Mouse (Mus musculus): ENCODE measurements around the gene Pot1b. TPM values are rescaled to one million over a fixed set of nuclear protein-coding genes. Genes with fewer than 3 reads are reported as not detected.

The Pot1b gene
- polyA plus RNA-seq, 1 experiment from 2014 or later: 9.9 TPM

GRCm38 (mm10) chr17:55702161-55702820, 10.1 kb downstream of the Pot1b start:
- ATAC-seq (ENCODE audit: insufficient number of reproducible peaks, insufficient read depth, low FRiP score, low read depth): peak; percentile 65; the same call in 1 of the 2 replicates
- 61% methylated on average over 3 of the region's 3 CpGs for WGBS
- Histone ChIP-seq H3K4me2 (replicated peaks; ENCODE audit: low read depth, low read length) (no peak overlapping the region), H3K9me3 (ENCODE audit: control insufficient read depth, low read depth, low read length) (no peaks in the 10 kb centered on the region), H3K27ac (ENCODE audit: low read length) (no peak overlapping the region), H3K4me3 (ENCODE audit: low read depth, low read length) (no peak overlapping the region), H3K36me3 (ENCODE audit: control insufficient read depth, insufficient read depth, low read length) (peaks cover 13% of the 10 kb centered on the region), H3K4me1 (ENCODE audit: control insufficient read depth, insufficient read depth, low read length) (no peaks in the 10 kb centered on the region), H3K27me3 (ENCODE audit: control insufficient read depth, insufficient read depth, low read length) (no peaks in the 10 kb centered on the region), H3K9ac (replicated peaks; ENCODE audit: low read depth, low read length) (no peak overlapping the region)

- WGBS: 88% methylated on average over 2 of the region's 2 CpGs
Measured at GRCm38 (mm10) chr17:55699388-55699787, 13.0 kb downstream of the Pot1b start.

GRCm38 (mm10) chr17:55661099-55661498, 51.3 kb downstream of the Pot1b start:
- no peak overlapping the region for H3K9ac ChIP-seq (replicated peaks; ENCODE audit: low read depth, low read length)
- H3K9me3 ChIP-seq (ENCODE audit: control insufficient read depth, low read depth, low read length): no peaks in the 10 kb centered on the region
- H3K36me3 ChIP-seq (ENCODE audit: control insufficient read depth, insufficient read depth, low read length): peaks cover 4% of the 10 kb centered on the region; the same call in 1 of the 2 replicates
- H3K4me1 ChIP-seq (ENCODE audit: control insufficient read depth, insufficient read depth, low read length): no peaks in the 10 kb centered on the region
- no peaks in the 10 kb centered on the region for H3K27me3 ChIP-seq (ENCODE audit: control insufficient read depth, insufficient read depth, low read length)
- no peak overlapping the region for H3K4me3 ChIP-seq (ENCODE audit: low read depth, low read length)
- no peak overlapping the region for H3K4me2 ChIP-seq (replicated peaks; ENCODE audit: low read depth, low read length)
- WGBS: 73% methylated on average over 2 of the region's 2 CpGs
- ATAC-seq (ENCODE audit: insufficient number of reproducible peaks, insufficient read depth, low FRiP score, low read depth): no peak
- no peak overlapping the region for H3K27ac ChIP-seq (ENCODE audit: low read length)

More at GRCm38 (mm10) chr17:55699388-55699787, 13.0 kb downstream of the Pot1b start:
- H3K9me3 ChIP-seq (ENCODE audit: control insufficient read depth, low read depth, low read length): no peaks in the 10 kb centered on the region
- no peak overlapping the region for H3K9ac ChIP-seq (replicated peaks; ENCODE audit: low read depth, low read length)
- no peaks in the 10 kb centered on the region for H3K4me1 ChIP-seq (ENCODE audit: control insufficient read depth, insufficient read depth, low read length)
- H3K4me3 ChIP-seq (ENCODE audit: low read depth, low read length): no peak overlapping the region
- H3K27me3 ChIP-seq (ENCODE audit: control insufficient read depth, insufficient read depth, low read length): no peaks in the 10 kb centered on the region
- no peak for ATAC-seq (ENCODE audit: insufficient number of reproducible peaks, insufficient read depth, low FRiP score, low read depth)
- H3K27ac ChIP-seq (ENCODE audit: low read length): no peak overlapping the region
- no peak overlapping the region for H3K4me2 ChIP-seq (replicated peaks; ENCODE audit: low read depth, low read length)
- H3K36me3 ChIP-seq (ENCODE audit: control insufficient read depth, insufficient read depth, low read length): peaks cover 15% of the 10 kb centered on the region

- Histone ChIP-seq H3K9ac (replicated peaks; ENCODE audit: low read depth, low read length) (no peak within 1 kb of the TSS), H3K4me1 (ENCODE audit: control insufficient read depth, insufficient read depth, low read length) (no peaks in the 10 kb centered on the region), H3K27ac (ENCODE audit: low read length) (no peak within 1 kb of the TSS), H3K27me3 (ENCODE audit: control insufficient read depth, insufficient read depth, low read length) (no peaks in the 10 kb centered on the region), H3K9me3 (ENCODE audit: control insufficient read depth, low read depth, low read length) (no peaks in the 10 kb centered on the region), H3K4me3 (ENCODE audit: low read depth, low read length) (no peak within 1 kb of the TSS), H3K36me3 (ENCODE audit: control insufficient read depth, insufficient read depth, low read length) (no peaks in the 10 kb centered on the region), H3K4me2 (replicated peaks; ENCODE audit: low read depth, low read length) (no peak within 1 kb of the TSS)
- WGBS: 87% methylated on average over 3 of the region's 3 CpGs
- ATAC-seq (ENCODE audit: insufficient number of reproducible peaks, insufficient read depth, low FRiP score, low read depth): no peak
Measured at GRCm38 (mm10) chr17:55625092-55625491, 87.3 kb downstream of the Pot1b start, which contains the start of gene Vmn2r118. Vmn2r118 (minus strand) TSS chr17:55625192.

Other genes with a start within 250 kb of the Pot1b start
- not detected in 2 replicates for gene Vmn2r118, start 87.4 kb downstream of the Pot1b start, polyA plus RNA-seq (2014; fragmentation: Nextera tagmentation; extraction: Ambion mirVana)
- gene Adgre4, start 37.4 kb upstream of the Pot1b start, polyA plus RNA-seq (2014; fragmentation: Nextera tagmentation; extraction: Ambion mirVana): 0.35 and 0.56 TPM in 2 replicates
- 12.3 and 12.5 TPM in 2 replicates for gene Zfp119a, start 166.3 kb upstream of the Pot1b start, polyA plus RNA-seq (2014; fragmentation: Nextera tagmentation; extraction: Ambion mirVana)
- 15.3 and 17.2 TPM in 2 replicates for gene Zfp959, start 179.5 kb upstream of the Pot1b start, polyA plus RNA-seq (2014; fragmentation: Nextera tagmentation; extraction: Ambion mirVana)
- gene Zfp119b, start 236.9 kb upstream of the Pot1b start, polyA plus RNA-seq (2014; fragmentation: Nextera tagmentation; extraction: Ambion mirVana): 4.6 and 7.7 TPM in 2 replicates
- 2.7 and 3.1 TPM in 2 replicates for gene Ebi3, start 240.0 kb upstream of the Pot1b start, polyA plus RNA-seq (2014; fragmentation: Nextera tagmentation; extraction: Ambion mirVana)
- 20.8 and 21.8 TPM in 2 replicates for gene Yju2, start 246.5 kb upstream of the Pot1b start, polyA plus RNA-seq (2014; fragmentation: Nextera tagmentation; extraction: Ambion mirVana)